Mouse (Mus musculus) urinary bladder, postnatal 14 days (tissue): ENCODE measurements at regions not wholly inside any gene's neighbourhood (a gene's known extent, or its start where the extent isn't known, plus 50 kb on each side); places are given as distances from the start of the nearest gene placed in this dataset.

Experiments
- DNase-seq: peaks from one replicate; pipeline ENCODE4 v3.0.0; 2021; ENCODE audit warnings: low spot score

GRCm38 (mm10) chrX:16421159-16421558 lies 101.5 kb upstream of the Cypt1 start:
- DNase-seq: no peak

DNA sequence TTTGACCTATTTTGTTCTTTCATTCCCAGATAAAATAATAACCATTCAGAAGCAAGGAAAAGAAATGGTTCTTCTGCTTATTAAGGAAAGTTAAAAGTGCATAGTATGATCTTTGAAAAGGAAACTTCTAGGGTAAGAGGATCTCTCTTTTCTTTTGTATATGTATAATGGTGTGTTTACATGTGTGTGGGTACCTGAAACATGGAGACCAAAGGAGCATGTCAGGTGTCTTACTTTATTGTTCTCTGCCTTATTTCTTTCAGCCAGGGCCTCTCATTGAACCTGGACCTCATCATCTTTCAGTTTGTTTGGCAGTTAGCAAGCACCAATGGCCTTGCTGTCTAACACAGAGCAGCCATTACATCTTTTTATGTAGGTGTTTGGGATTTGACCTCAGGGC lies 101.0 kb upstream of the Cypt1 start:
- DNase-seq: no peak

DNA sequence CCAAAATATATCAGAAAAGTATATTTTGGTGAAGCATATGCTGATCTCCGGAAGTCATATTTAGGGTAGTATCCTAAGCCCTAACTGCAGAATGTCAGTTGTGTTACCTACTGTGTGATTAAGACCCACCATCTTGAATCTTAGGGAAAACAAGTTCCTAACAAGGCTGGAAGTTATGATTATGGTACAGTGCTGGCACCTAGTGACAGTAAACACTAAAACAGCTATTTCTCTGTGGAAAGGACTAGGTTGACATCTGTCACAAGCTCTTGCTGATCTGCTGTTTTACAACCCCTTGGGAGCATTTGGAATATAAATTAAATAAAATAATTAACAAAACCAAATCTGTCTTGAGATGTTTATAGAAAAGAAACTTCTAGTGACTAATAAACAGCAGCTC lies 84.6 kb upstream of the Cypt1 start:
- no peak for DNase-seq

GRCm38 (mm10) chrX:16450496-16451078 lies 72.1 kb upstream of the Cypt1 start:
- peak; percentile 30 for DNase-seq
